Mouse (Mus musculus) left cerebral cortex, postnatal 4 days (tissue): ENCODE results near the gene Slc4a1ap. TPM values are rescaled to one million over a fixed set of nuclear protein-coding genes. Genes with fewer than 3 reads are reported as not detected.
"Not testable (repeated sequence)": the region's sequence is repeated elsewhere in the genome, so short reads cannot be mapped to it uniquely, and the experiment has no call there.

ENCODE experiments used
- DNase-seq: peaks from one replicate; pipeline ENCODE4 v3.0.0-alpha.2; 2022
- intact Hi-C: fragments of 180-260 bp; cut with DNase I; formaldehyde crosslinking; loops from one replicate; pipeline ENCODE4 v1.15.1; 2025
- total RNA-seq, 2 experiments: library from RNA; stranded (reverse); gene quantifications; 2 replicates each; pipeline ENCODE4 v1.2.3; 2021

Gene Slc4a1ap
- total RNA-seq, 2 experiments from 2014 or later, result 41.5 to 48.7 TPM

- DNase-seq, result no peak
- intact Hi-C loops, result loop anchor here (10.0 kb wide), 1 partner anchor 739 kb away; no protein-coding TSS in a partner anchor
Observed at GRCm38 (mm10) chr5:31566026-31566425, 39.2 kb downstream of the Slc4a1ap start.

GRCm38 (mm10) chr5:31566457-31566856 is 39.7 kb downstream of the Slc4a1ap start:
- intact Hi-C loops, result loop anchor here (10.0 kb wide), 1 partner anchor 738 kb away; no protein-coding TSS in a partner anchor
- DNase-seq, result no peak

- DNase-seq, result no peak
Observed at GRCm38 (mm10) chr5:31567951-31568657, 41.3 kb downstream of the Slc4a1ap start.

GRCm38 (mm10) chr5:31571023-31571608 is 44.3 kb downstream of the Slc4a1ap start:
- DNase-seq, result peak; percentile 13
- intact Hi-C loops, result no loop called here

More at GRCm38 (mm10) chr5:31567951-31568657, 41.3 kb downstream of the Slc4a1ap start:
- intact Hi-C loops, result loop anchor here (10.0 kb wide), 1 partner anchor 737 kb away; no protein-coding TSS in a partner anchor

GRCm38 (mm10) chr5:31573722-31574121 is 46.9 kb downstream of the Slc4a1ap start:
- DNase-seq, result no peak
- intact Hi-C loops, result no loop called here

- intact Hi-C loops, result no loop called here
- no peak for DNase-seq
Observed at GRCm38 (mm10) chr5:31576539-31576975, 49.8 kb downstream of the Slc4a1ap start.

- DNase-seq, result no peak
- intact Hi-C loops, result no loop called here
Observed at GRCm38 (mm10) chr5:31581263-31581662, 54.5 kb downstream of the Slc4a1ap start.

GRCm38 (mm10) chr5:31581932-31582331 is 55.1 kb downstream of the Slc4a1ap start:
- intact Hi-C loops, result no loop called here
- no peak for DNase-seq

GRCm38 (mm10) chr5:31583261-31583660 is 56.5 kb downstream of the Slc4a1ap start:
- DNase-seq, result no peak
- intact Hi-C loops, result no loop called here

GRCm38 (mm10) chr5:31585526-31585925 is 58.7 kb downstream of the Slc4a1ap start:
- intact Hi-C loops, result no loop called here
- DNase-seq, result no peak

GRCm38 (mm10) chr5:31588016-31588415 is 61.2 kb downstream of the Slc4a1ap start:
- intact Hi-C loops, result no loop called here

GRCm38 (mm10) chr5:31588672-31589071 is 61.9 kb downstream of the Slc4a1ap start:
- DNase-seq, intact Hi-C loops: not testable (repeated sequence)

More at GRCm38 (mm10) chr5:31588016-31588415, 61.2 kb downstream of the Slc4a1ap start:
- no peak for DNase-seq

GRCm38 (mm10) chr5:31589711-31590319 is 63.0 kb downstream of the Slc4a1ap start:
- DNase-seq, result no peak
- intact Hi-C loops, result loop anchor here (10.0 kb wide), 1 partner anchor 545 kb away; the partner anchor contains the start of gene Fosl2

GRCm38 (mm10) chr5:31591122-31591521 is 64.3 kb downstream of the Slc4a1ap start:
- intact Hi-C loops, result loop anchor here (10.0 kb wide), 1 partner anchor 544 kb away; the partner anchor contains the start of gene Fosl2
- DNase-seq, result no peak

GRCm38 (mm10) chr5:31595868-31596267 is 69.1 kb downstream of the Slc4a1ap start:
- intact Hi-C loops, result loop anchor here (10.0 kb wide), 1 partner anchor 539 kb away; the partner anchor contains the start of gene Fosl2
- DNase-seq, result no peak

- no peak for DNase-seq
- intact Hi-C loops, result loop anchor here (10.0 kb wide), 1 partner anchor 538 kb away; the partner anchor contains the start of gene Fosl2
Observed at GRCm38 (mm10) chr5:31596481-31597429, 70.0 kb downstream of the Slc4a1ap start, which contains the start of gene Mrpl33. Gene Mrpl33 (plus strand): TSS chr5:31596935.

- no peak for DNase-seq
- intact Hi-C loops, result loop anchor here (10.0 kb wide), 1 partner anchor 537 kb away; the partner anchor contains the start of gene Fosl2
Observed at GRCm38 (mm10) chr5:31597430-31597944, 70.7 kb downstream of the Slc4a1ap start.

GRCm38 (mm10) chr5:31598121-31598520 is 71.3 kb downstream of the Slc4a1ap start:
- intact Hi-C loops, result loop anchor here (10.0 kb wide), 1 partner anchor 537 kb away; the partner anchor contains the start of gene Fosl2
- DNase-seq, result no peak

GRCm38 (mm10) chr5:31598579-31598978 is 71.8 kb downstream of the Slc4a1ap start:
- intact Hi-C loops, result loop anchor here (10.0 kb wide), 1 partner anchor 536 kb away; the partner anchor contains the start of gene Fosl2
- DNase-seq, result peak; percentile 33
